Mouse (Mus musculus) midbrain, postnatal 0 days (tissue): ENCODE measurements at regions not wholly inside any gene's neighbourhood (a gene's known extent, or its start where the extent isn't known, plus 50 kb on each side); places are given as distances from the start of the nearest gene placed in this dataset.

ENCODE experiments used
- ATAC-seq: fragments of 200-750 bp; cut with Nextera tagmentation; 2 replicates; pipeline ENCODE4 v1.8.0; 2017; ENCODE audit warnings: moderate number of reproducible peaks, mild to moderate bottlenecking, moderate TSS enrichment, moderate library complexity; ENCODE audit not compliant: low FRiP score
- DNase-seq: peaks from one replicate; pipeline ENCODE4 v3.0.0-alpha.2; 2015; ENCODE audit warnings: low spot score
- H3K27ac ChIP-seq: fragments of 300-500 bp; sonication (generic); 2 replicates; pipeline ENCODE4 v1.5.1; 2014; ENCODE audit warnings: low read depth, mild to moderate bottlenecking, low read length, mixed read lengths
- H3K27me3 ChIP-seq: fragments of 300-500 bp; sonication (generic); 2 replicates; pipeline ENCODE4 v1.6.1; 2014; ENCODE audit warnings: low read length, control low read depth, mixed read lengths; ENCODE audit not compliant: insufficient read depth
- H3K36me3 ChIP-seq: fragments of 300-500 bp; sonication (generic); 2 replicates; pipeline ENCODE4 v1.6.1; 2014; ENCODE audit warnings: low read length, control low read depth, mixed read lengths; ENCODE audit not compliant: insufficient read depth
- H3K4me1 ChIP-seq: fragments of 300-500 bp; sonication (generic); 2 replicates; pipeline ENCODE4 v1.6.1; 2014; ENCODE audit warnings: mild to moderate bottlenecking, control low read depth, antibody characterized with exemption, low read length, mixed read lengths; ENCODE audit not compliant: insufficient read depth
- H3K4me2 ChIP-seq: fragments of 300-500 bp; sonication (generic); 2 replicates; pipeline ENCODE4 v1.6.1; 2014; ENCODE audit warnings: low read depth, mild to moderate bottlenecking, low read length, mixed read lengths; ENCODE audit not compliant: poor library complexity, severe bottlenecking
- H3K4me3 ChIP-seq: fragments of 300-500 bp; sonication (generic); 2 replicates; pipeline ENCODE4 v1.5.1; 2014; ENCODE audit warnings: low read depth, mild to moderate bottlenecking, low read length, moderate library complexity
- H3K9ac ChIP-seq: fragments of 300-500 bp; sonication (generic); replicated peaks from 2 replicates; pipeline ENCODE4 v1.6.1; 2014; ENCODE audit warnings: mild to moderate bottlenecking, low read length, moderate library complexity, mixed read lengths; ENCODE audit not compliant: poor library complexity, severe bottlenecking
- H3K9me3 ChIP-seq: fragments of 300-500 bp; sonication (generic); 2 replicates; pipeline ENCODE4 v1.6.1; 2016; ENCODE audit warnings: low read length, control low read depth
- CTCF ChIP-seq: IDR thresholded peaks from 2 replicates; pipeline ENCODE4 v1.5.1; 2016; ENCODE audit warnings: antibody characterized with exemption, mild to moderate bottlenecking
- WGBS: fragments of 180-500 bp; shearing (Covaris S2); extraction: QIAGEN DNeasy Blood & Tissue Kit; methylation state at CpG from one replicate; pipeline ENCODE4 v1.1.7; 2014; 5-methylcytosine and 5-hydroxymethylcytosine counted together

DNA sequence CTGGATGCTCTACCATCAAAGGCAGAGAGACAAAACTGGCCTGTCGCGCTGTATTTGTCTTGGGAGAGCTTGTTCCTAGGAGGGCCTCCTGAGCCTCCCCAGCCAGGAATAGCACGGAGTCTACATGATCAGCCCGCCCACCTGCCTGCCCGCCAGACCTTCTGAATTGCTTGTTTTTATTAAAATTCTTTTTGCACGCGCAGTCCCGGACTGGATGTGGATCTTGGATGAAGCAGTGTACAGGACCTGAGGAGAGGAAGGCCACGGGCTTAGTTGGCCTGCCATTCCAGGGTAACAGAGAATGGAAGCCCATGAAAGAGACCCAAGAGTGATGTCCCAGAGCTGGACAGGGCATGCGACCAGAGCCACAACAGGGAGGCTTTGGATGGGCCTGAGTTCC, 235.8 kb downstream of the Cyp26b1 start:
- 68% methylated on average over 10 of the region's 10 CpGs for WGBS
- ATAC-seq (no peak), DNase-seq (no peak)

DNA sequence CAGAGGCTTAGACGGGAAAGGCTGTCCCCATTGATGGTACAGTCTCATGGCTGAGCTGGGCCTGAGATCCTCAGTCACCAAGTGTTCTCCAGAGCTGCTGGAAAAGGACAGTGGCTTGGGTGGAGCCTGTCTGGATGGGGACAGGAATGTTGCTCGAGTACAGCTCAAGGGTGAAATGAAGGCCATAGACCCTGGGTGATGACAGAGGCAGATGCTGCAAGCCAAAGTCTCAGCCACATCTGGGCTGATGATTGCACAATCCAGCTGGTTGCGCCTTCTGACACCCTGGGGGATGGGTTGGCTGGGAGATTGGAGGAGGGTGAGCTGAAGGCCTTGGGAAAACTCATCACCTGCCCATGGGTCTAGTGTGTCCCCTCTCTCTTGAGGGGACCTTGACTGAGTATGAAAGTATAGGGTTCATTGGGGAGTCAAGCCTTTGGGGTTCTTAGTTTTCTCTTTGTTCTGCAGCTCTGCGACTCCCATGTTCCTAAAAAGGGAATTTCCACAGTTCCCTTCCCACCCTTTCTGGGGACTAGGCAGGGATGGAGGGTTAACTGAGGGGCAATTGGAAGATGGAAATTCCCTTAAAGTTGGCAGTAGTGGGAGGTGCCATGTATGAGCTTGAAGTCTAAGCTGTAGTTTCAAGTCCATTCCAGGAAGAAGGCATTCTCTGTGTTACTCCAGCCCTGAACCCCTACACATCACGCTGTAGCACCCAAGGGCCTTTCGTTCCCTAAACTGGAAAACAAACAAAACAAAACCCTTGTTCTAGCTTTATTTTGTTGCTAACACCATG, 240.1 kb downstream of the Cyp26b1 start:
- Histone ChIP-seq H3K4me2 (no peak overlapping the region), H3K4me1 (no peaks in the 10 kb centered on the region), H3K36me3 (no peaks in the 10 kb centered on the region), H3K4me3 (no peak overlapping the region), H3K27ac (no peak overlapping the region), H3K27me3 (no peaks in the 10 kb centered on the region), H3K9me3 (no peaks in the 10 kb centered on the region), H3K9ac (no peak overlapping the region)
- ATAC-seq (no peak), DNase-seq (no peak)
- 88% methylated on average over 6 of the region's 6 CpGs for WGBS
- no peak for TF ChIP-seq CTCF

More for the DNA sequence above, 235.8 kb downstream of the Cyp26b1 start:
- H3K4me1 ChIP-seq: no peaks in the 10 kb centered on the region
- no peak overlapping the region for H3K27ac ChIP-seq
- no peak overlapping the region for H3K9ac ChIP-seq
- TF ChIP-seq CTCF: no peak
- no peak overlapping the region for H3K4me3 ChIP-seq
- H3K27me3 ChIP-seq: no peaks in the 10 kb centered on the region
- H3K4me2 ChIP-seq: no peak overlapping the region
- H3K36me3 ChIP-seq: no peaks in the 10 kb centered on the region
- no peaks in the 10 kb centered on the region for H3K9me3 ChIP-seq

DNA sequence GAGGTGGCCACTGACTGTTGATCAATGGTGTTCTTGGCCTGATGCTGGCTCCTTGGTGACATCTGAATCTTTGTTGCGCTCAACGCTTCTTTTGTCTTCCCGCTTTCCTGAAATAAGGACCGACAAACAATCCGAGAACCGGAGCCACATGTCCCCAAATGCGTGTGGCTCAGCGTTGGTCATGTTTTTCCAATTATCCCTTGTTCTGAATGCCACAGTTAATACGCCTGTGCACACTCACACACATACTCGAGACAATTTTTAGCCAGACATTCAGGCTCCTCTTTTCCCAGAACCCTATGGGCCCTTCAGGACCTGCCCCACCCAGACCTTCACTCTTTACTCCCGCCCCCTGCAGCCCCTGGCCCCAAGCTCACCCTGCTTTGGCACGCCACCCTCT, 248.8 kb downstream of the Cyp26b1 start:
- H3K27me3 ChIP-seq: no peaks in the 10 kb centered on the region
- no peak overlapping the region for H3K4me2 ChIP-seq
- H3K4me1 ChIP-seq: no peaks in the 10 kb centered on the region
- no peaks in the 10 kb centered on the region for H3K36me3 ChIP-seq
- no peak for ATAC-seq
- 88% methylated on average over 12 of the region's 12 CpGs for WGBS
- no peak overlapping the region for H3K27ac ChIP-seq
- H3K4me3 ChIP-seq: no peak overlapping the region
- no peak overlapping the region for H3K9ac ChIP-seq
- TF ChIP-seq CTCF: no peak
- no peak for DNase-seq
- no peaks in the 10 kb centered on the region for H3K9me3 ChIP-seq

DNA sequence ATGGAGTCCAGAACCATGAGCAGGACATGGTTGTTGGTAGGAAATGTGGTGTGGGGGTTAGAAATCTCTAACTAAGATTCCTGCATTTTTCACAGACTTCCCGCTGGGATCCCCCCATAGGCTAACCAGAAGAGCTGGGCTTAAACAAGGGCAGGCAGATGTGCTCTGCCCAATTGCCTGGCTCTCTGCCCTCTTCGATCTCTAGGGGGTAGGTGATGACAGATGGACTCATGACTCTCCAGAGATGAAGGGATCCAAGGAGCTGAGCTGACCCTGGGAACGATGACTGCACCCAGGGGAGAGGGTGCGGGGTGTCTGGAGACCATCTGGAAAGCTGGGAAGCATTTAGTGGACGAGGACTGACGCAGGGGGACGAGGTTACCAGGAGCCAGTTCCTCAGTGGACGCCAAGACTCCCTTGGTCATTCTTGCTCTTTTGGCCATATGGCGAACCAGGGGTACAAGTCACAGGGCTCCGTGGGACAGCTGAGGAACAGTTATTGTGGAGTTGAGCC, 260.0 kb downstream of the Cyp26b1 start:
- Histone ChIP-seq H3K27ac (no peak overlapping the region), H3K27me3 (no peaks in the 10 kb centered on the region), H3K4me1 (no peaks in the 10 kb centered on the region), H3K36me3 (no peaks in the 10 kb centered on the region), H3K4me3 (no peak overlapping the region), H3K9ac (no peak overlapping the region), H3K9me3 (no peaks in the 10 kb centered on the region), H3K4me2 (no peak overlapping the region)
- ATAC-seq (no peak), DNase-seq (no peak)
- TF ChIP-seq CTCF: no peak
- WGBS: 88% methylated on average over 10 of the region's 10 CpGs

DNA sequence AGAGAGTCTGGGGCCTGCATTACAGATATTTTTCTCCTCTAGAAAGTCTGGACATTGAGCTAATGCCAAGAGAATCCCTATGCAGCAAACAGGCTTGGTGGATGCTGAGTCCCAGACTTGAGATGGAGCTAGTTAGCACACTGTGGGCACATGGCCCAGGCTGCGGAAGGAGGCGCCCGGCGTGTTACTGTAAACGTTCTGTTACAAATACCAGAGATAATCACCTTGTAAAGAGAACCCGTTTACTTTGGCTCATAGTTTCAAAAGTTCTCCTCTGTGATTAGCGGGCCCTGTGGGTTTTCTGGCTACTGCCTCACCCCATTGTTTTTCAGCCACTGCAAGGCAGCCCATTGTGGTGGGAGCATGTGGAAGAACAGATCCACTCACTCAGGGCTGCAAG, 264.6 kb downstream of the Cyp26b1 start:
- Histone ChIP-seq H3K4me3 (no peak overlapping the region), H3K9me3 (no peaks in the 10 kb centered on the region), H3K36me3 (no peaks in the 10 kb centered on the region), H3K27me3 (no peaks in the 10 kb centered on the region), H3K27ac (no peak overlapping the region), H3K4me1 (no peaks in the 10 kb centered on the region), H3K4me2 (no peak overlapping the region), H3K9ac (no peak overlapping the region)
- DNase-seq (no peak), ATAC-seq (no peak)
- WGBS: 61% methylated on average over 7 of the region's 7 CpGs
- TF ChIP-seq CTCF: no peak

DNA sequence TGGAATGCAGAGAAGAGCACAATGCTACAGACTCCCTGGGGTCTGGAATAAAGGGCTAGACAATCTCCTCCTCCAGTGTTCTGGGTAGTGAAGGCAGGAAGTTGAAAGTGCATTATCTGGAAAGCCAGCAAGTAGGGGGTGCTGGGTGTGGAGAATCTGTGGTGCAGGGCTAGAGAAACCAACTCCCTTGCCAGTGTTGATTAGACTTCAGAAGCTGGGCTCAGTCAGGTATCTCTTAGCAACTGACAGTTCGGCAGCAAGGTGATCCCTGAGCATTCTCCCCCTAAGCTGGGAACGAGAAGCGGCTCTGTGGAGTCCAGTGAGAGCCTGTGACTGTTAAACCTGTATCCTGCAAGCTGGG, 265.7 kb downstream of the Cyp26b1 start:
- Histone ChIP-seq H3K9ac (no peak overlapping the region), H3K4me3 (no peak overlapping the region), H3K4me1 (no peaks in the 10 kb centered on the region), H3K27ac (no peak overlapping the region), H3K9me3 (no peaks in the 10 kb centered on the region), H3K27me3 (no peaks in the 10 kb centered on the region), H3K36me3 (no peaks in the 10 kb centered on the region), H3K4me2 (no peak overlapping the region)
- no peak for ATAC-seq
- no peak for DNase-seq
- TF ChIP-seq CTCF: no peak
- WGBS: 42% methylated on average over 3 of the region's 3 CpGs
